Mouse (Mus musculus) kidney, embryonic 15.5 days (tissue): ENCODE data around the gene Gtpbp8. TPM values are rescaled to one million over a fixed set of nuclear protein-coding genes. Genes with fewer than 3 reads are reported as not detected.

ENCODE experiments used
- ATAC-seq: fragments of 200-750 bp; cut with Nextera tagmentation; replicated peaks from 2 replicates; pipeline ENCODE4 v1.8.0; 2017; ENCODE audit warnings: moderate TSS enrichment; ENCODE audit not compliant: low FRiP score
- H3K27ac ChIP-seq: fragments of 300-500 bp; sonication (generic); 2 replicates; pipeline ENCODE4 v1.5.1; 2015; ENCODE audit warnings: mild to moderate bottlenecking, inconsistent platforms
- H3K27me3 ChIP-seq: fragments of 300-500 bp; sonication (generic); 2 replicates; pipeline ENCODE4 v1.6.1; 2015; ENCODE audit warnings: inconsistent platforms
- H3K36me3 ChIP-seq: fragments of 300-500 bp; sonication (generic); 2 replicates; pipeline ENCODE4 v1.6.1; 2015; ENCODE audit warnings: inconsistent platforms
- H3K4me1 ChIP-seq: fragments of 300-500 bp; sonication (generic); 2 replicates; pipeline ENCODE4 v1.6.1; 2015; ENCODE audit warnings: inconsistent platforms
- H3K4me2 ChIP-seq: fragments of 300-500 bp; sonication (generic); 2 replicates; pipeline ENCODE4 v1.6.1; 2015; ENCODE audit warnings: moderate library complexity, mild to moderate bottlenecking, inconsistent platforms
- H3K4me3 ChIP-seq: fragments of 300-500 bp; sonication (generic); replicated peaks from 2 replicates; pipeline ENCODE4 v1.5.1; 2015; ENCODE audit warnings: mild to moderate bottlenecking, inconsistent platforms
- H3K9ac ChIP-seq: fragments of 300-500 bp; sonication (generic); 2 replicates; pipeline ENCODE4 v1.6.1; 2015; ENCODE audit warnings: mild to moderate bottlenecking, inconsistent platforms
- H3K9me3 ChIP-seq: fragments of 300-500 bp; sonication (generic); replicated peaks from 2 replicates; pipeline ENCODE4 v1.6.1; 2016; ENCODE audit warnings: inconsistent platforms
- WGBS: fragments of 180-500 bp; shearing (Covaris S2); methylation state at CpG from one replicate; pipeline ENCODE4 v1.1.7; 2015; ENCODE audit warnings: mixed read lengths; 5-methylcytosine and 5-hydroxymethylcytosine counted together
- polyA plus RNA-seq: library from polyadenylated mRNA; unstranded; fragments of >200 nt; fragmentation: Nextera tagmentation; extraction: Ambion mirVana; gene quantifications from 2 replicates; pipeline ENCODE4 v1.2.1, GENCODE M21; 2015

Gene Gtpbp8
- polyA plus RNA-seq, 1 experiment from 2014 or later, result 32.8 TPM

DNA sequence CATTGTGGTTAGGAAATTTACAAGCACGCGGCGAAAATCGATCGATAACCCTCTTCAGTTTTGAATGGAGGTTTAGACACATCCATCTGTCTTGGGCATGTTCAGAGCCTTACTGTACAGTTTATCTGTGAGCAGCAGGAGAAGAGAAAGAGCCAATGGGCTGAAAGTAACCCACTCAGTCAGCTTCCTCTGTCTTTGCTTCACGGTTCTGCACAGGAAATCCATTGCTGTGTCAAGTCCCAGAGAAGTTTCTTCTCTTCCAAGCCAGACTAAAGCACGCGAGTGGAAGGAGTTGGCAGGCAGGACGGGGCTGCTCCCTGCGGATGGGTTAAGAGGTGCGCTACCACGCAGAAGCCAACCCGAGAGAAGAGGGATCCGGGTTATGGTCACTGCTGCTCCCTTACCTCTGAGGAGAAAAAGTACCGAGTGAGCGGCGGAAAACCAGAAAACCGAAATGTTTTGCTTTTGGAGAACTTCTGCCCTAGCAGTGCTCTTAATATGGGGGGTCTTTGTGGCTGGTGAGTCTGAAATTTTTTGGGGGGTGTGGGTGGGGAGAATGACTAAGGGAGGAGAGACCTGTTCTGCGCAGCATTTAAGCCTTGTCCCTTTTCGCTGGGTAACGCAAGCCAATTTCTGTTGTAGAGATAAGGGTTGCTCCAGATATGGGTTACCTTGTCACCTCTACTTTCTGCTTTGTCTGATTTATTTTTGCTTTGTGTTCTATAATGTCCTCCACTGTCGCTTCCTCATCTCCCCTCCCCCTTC lies 19.6 kb upstream of the Gtpbp8 start, which contains the start of gene Cd200r1:
Cd200r1 (plus strand) TSS at position 182 of the 765 bp plus-strand sequence.
- H3K4me1 ChIP-seq, result no peaks in the 10 kb centered on the region
- no peak for ATAC-seq
- H3K4me3 ChIP-seq, result no peak within 1 kb of the TSS
- no peaks in the 10 kb centered on the region for H3K9me3 ChIP-seq
- H3K9ac ChIP-seq, result no peak within 1 kb of the TSS
- no peak within 1 kb of the TSS for H3K4me2 ChIP-seq
- no peak within 1 kb of the TSS for H3K27ac ChIP-seq
- 77% methylated on average over 22 of the region's 22 CpGs for WGBS
- H3K27me3 ChIP-seq, result no peaks in the 10 kb centered on the region
- no peaks in the 10 kb centered on the region for H3K36me3 ChIP-seq

DNA sequence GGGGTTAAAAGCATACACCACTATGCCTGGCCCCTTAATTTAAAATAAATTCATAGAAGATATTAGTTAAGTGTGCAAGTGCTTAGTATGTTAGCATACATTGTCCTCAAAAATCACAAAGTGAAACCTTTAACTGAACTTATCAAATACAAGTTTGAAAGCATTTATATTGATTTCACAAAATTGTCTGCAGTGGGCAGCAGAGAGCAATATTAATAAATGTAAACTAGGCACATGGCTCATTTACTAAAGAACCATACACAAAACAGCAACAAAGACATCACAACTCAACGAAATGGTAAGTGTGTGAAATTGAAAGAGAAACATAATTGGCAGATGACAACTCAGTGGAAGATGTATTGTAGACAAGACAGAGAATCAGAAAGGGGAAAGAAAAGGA lies 15.6 kb upstream of the Gtpbp8 start:
- H3K9me3 ChIP-seq, result no peaks in the 10 kb centered on the region
- no peaks in the 10 kb centered on the region for H3K36me3 ChIP-seq
- ATAC-seq, result no peak
- H3K27ac ChIP-seq, result no peak overlapping the region
- H3K27me3 ChIP-seq, result no peaks in the 10 kb centered on the region
- H3K4me3 ChIP-seq, result no peak overlapping the region
- H3K9ac ChIP-seq, result no peak overlapping the region
- H3K4me1 ChIP-seq, result no peaks in the 10 kb centered on the region
- WGBS, result 80% methylated on average over 1 of the region's 1 CpGs
- no peak overlapping the region for H3K4me2 ChIP-seq

DNA sequence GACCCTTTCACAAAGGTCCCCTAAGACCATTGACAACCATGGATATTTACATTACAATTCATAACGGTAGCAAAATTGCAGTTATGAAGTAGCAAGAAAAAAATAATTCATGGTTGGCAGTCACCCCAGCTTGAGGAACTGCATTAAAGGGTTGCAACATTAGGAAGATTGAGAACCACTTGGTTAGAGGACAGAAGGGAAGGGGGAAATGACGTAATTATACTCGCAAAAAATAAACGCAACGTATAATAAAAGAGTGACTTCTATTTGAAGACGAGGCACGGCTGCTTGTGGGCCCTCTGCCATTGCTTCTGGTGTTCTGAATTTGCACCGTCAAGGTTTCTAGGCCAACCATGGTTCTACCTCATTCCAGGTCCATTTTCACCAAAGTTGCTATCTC lies 11.5 kb upstream of the Gtpbp8 start:
- ATAC-seq, result no peak
- no peaks in the 10 kb centered on the region for H3K27me3 ChIP-seq
- no peaks in the 10 kb centered on the region for H3K9me3 ChIP-seq
- no peak overlapping the region for H3K4me2 ChIP-seq
- H3K9ac ChIP-seq, result no peak overlapping the region
- 76% methylated on average over 8 of the region's 8 CpGs for WGBS
- H3K27ac ChIP-seq, result no peak overlapping the region
- H3K4me3 ChIP-seq, result no peak overlapping the region
- no peaks in the 10 kb centered on the region for H3K4me1 ChIP-seq
- no peaks in the 10 kb centered on the region for H3K36me3 ChIP-seq

DNA sequence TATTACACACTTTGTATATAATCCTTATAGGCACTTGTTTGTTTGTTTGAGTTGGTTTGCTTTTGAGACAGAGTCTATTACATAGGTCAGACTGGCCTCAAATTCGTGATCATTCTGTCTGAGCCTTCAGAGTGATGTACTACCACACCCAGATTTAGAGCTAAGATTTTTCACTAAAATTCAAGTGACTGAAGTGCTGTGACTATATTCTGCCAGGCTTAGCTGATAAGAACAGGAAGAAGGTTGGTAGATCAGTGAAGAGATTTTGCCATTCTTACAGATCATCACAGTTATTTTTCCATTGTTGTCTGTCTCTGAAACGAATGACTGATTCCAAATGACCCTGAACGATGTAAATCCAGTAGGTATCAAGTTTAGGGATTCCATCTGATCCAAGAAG lies 1.8 kb upstream of the Gtpbp8 start:
- Histone ChIP-seq H3K27me3 (no peaks in the 10 kb centered on the region), H3K27ac (no peak overlapping the region), H3K9ac (no peak overlapping the region), H3K4me2 (no peak overlapping the region), H3K36me3 (no peaks in the 10 kb centered on the region), H3K9me3 (no peaks in the 10 kb centered on the region), H3K4me1 (peaks cover 13% of the 10 kb centered on the region), H3K4me3 (no peak overlapping the region)
- whole genome bisulfite sequencing, result 47% methylated on average over 3 of the region's 3 CpGs
- no peak for ATAC-seq

DNA sequence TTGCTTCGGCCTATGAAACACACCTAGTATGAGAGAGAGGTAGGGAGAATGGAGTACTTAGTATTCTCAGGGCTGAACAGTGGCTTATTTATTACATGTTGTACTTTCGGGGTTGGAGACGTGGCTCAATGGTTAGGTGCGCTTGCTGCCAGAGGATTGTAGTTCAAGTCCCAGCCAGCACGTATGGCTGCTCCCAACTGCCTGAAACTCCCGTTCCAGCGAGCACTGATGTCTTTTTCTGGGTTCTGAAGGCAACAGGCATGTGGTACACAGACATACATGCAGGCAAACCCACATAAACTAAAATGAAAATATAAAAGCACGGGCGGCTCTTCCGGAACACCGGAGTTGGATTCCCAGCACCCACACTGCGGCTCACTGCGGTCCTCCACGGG lies 695 bp downstream of the Gtpbp8 start:
- Histone ChIP-seq H3K27ac (peak overlapping the region; percentile 98), H3K4me3 (peak overlapping the region; percentile 77), H3K9me3 (no peaks in the 10 kb centered on the region), H3K4me1 (peaks cover 13% of the 10 kb centered on the region), H3K27me3 (no peaks in the 10 kb centered on the region), H3K4me2 (peak overlapping the region; percentile 82), H3K9ac (peak overlapping the region; percentile 80), H3K36me3 (peaks cover 17% of the 10 kb centered on the region)
- peak; percentile 17; the same call in 1 of the 2 replicates for ATAC-seq
- 8% methylated on average over 14 of the region's 14 CpGs for WGBS

DNA sequence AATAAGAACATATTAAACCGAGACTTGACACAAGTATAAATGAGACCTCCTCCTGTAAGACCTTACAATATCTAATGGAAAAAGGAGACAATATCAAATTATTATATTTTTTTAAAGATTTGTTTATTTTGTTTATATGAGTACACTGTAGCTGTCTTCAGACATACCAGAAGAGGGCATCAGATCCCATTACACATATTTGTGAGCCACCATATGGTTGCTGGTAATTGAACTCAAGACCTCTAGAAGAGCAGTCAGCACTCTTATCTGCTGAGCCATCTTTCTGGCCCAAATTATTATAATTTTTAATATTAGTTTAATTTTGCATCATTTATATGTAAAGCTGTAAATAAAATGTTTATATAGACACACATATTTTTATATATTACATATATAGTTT lies 3.4 kb downstream of the Gtpbp8 start:
- Histone ChIP-seq H3K27me3 (no peaks in the 10 kb centered on the region), H3K9me3 (no peaks in the 10 kb centered on the region), H3K4me2 (no peak overlapping the region), H3K4me3 (no peak overlapping the region), H3K4me1 (peaks cover 13% of the 10 kb centered on the region), H3K9ac (no peak overlapping the region), H3K36me3 (peaks cover 41% of the 10 kb centered on the region), H3K27ac (no peak overlapping the region)
- ATAC-seq, result no peak
- WGBS, result 97% methylated on average over 1 of the region's 1 CpGs

DNA sequence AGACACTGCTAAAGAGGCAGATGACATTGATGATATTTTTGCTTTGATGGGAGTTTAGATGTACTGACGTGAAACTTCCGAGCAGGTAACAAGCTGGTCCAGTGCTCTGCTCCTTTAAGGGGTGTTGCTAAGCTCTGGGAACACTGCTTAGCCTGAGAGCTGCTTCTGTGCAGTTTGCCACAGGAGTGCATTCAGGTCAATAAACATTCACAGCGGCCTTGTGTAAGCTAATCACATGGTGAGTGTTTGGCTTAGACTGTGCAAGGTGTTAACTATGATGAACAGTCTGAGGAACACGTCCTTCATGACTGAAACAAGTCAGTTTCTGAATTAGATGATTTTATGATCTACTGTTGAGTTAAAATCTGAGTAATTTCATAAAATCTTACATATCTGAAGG lies 10.0 kb downstream of the Gtpbp8 start:
- Histone ChIP-seq H3K4me3 (no peak overlapping the region), H3K27ac (no peak overlapping the region), H3K4me1 (no peaks in the 10 kb centered on the region), H3K36me3 (peaks cover 94% of the 10 kb centered on the region), H3K9me3 (no peaks in the 10 kb centered on the region), H3K4me2 (no peak overlapping the region), H3K9ac (no peak overlapping the region), H3K27me3 (no peaks in the 10 kb centered on the region)
- WGBS, result 84% methylated on average over 4 of the region's 4 CpGs
- no peak for ATAC-seq

DNA sequence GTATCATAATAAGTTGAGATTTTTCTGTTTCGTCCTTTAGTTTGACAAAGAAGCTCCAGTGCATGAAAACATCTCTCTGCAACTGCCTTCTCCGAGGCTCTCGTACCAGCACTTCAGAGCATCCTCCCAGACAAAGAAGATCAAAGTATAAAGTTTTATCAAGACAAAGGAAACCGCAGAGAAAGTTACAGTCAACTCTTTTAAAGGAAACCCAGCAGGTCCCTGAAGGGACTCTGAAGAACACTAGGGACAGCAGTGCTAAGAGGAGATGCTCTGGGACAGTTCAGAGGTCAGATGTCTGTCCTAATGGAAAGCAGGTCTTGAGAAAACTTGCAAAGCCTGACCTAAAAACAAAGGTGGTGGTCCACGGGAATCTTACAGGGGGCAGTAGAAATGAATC lies 10.5 kb downstream of the Gtpbp8 start:
- Histone ChIP-seq H3K4me3 (no peak overlapping the region), H3K9me3 (no peaks in the 10 kb centered on the region), H3K27me3 (no peaks in the 10 kb centered on the region), H3K36me3 (peaks cover 96% of the 10 kb centered on the region), H3K4me2 (no peak overlapping the region), H3K27ac (no peak overlapping the region), H3K4me1 (no peaks in the 10 kb centered on the region), H3K9ac (no peak overlapping the region)
- ATAC-seq, result no peak
- WGBS, result 89% methylated on average over 5 of the region's 5 CpGs

DNA sequence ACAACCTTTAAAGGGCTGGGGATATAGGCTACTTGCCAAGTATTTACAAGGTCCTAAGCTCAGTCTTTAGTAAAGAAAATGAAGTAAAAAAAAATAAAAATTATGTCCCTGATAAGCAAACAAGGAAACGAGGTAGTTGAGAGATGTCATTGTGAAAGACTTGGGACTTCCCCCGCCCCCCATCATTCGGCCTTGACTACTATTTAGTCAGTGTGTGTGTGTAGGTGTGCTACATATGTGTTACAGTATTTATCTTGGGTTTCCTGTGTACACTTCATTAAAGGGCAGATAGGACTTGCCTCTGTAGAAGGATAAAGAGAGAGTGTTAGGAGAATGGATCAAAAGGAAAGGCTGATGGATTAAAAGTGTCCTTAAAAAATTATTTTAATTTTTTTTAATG lies 12.1 kb downstream of the Gtpbp8 start:
- peaks cover 98% of the 10 kb centered on the region for H3K36me3 ChIP-seq
- H3K4me2 ChIP-seq, result no peak overlapping the region
- H3K9me3 ChIP-seq, result no peaks in the 10 kb centered on the region
- no peak overlapping the region for H3K9ac ChIP-seq
- no peaks in the 10 kb centered on the region for H3K27me3 ChIP-seq
- no peaks in the 10 kb centered on the region for H3K4me1 ChIP-seq
- no peak overlapping the region for H3K27ac ChIP-seq
- no peak for ATAC-seq
- 78% methylated on average over 3 of the region's 3 CpGs for WGBS
- H3K4me3 ChIP-seq, result no peak overlapping the region

DNA sequence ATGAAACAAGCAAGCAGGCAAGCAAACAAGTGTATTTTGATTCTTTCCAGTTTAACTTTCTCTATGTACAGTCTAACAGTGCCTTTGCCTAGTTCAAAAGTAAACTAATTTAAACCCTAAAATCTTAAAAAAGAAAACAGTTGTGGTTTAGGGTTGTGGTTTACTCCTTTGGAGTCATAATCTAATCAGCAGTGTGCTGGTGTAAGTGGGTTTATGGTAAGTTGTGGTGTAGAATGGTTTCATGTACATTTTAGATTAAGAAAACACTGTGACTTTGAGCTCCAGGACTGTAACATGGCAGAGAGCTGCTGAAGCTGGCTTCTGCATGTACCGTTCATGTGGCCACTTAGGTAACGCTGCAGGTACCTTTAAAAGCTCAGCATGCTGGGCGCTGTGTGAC lies 18.6 kb downstream of the Gtpbp8 start:
- Histone ChIP-seq H3K9ac (no peak overlapping the region), H3K27ac (no peak overlapping the region), H3K36me3 (peaks cover 55% of the 10 kb centered on the region), H3K4me3 (no peak overlapping the region), H3K27me3 (no peaks in the 10 kb centered on the region), H3K4me1 (peaks cover 28% of the 10 kb centered on the region), H3K9me3 (no peaks in the 10 kb centered on the region), H3K4me2 (no peak overlapping the region)
- ATAC-seq, result no peak
- WGBS, result 90% methylated on average over 3 of the region's 3 CpGs

DNA sequence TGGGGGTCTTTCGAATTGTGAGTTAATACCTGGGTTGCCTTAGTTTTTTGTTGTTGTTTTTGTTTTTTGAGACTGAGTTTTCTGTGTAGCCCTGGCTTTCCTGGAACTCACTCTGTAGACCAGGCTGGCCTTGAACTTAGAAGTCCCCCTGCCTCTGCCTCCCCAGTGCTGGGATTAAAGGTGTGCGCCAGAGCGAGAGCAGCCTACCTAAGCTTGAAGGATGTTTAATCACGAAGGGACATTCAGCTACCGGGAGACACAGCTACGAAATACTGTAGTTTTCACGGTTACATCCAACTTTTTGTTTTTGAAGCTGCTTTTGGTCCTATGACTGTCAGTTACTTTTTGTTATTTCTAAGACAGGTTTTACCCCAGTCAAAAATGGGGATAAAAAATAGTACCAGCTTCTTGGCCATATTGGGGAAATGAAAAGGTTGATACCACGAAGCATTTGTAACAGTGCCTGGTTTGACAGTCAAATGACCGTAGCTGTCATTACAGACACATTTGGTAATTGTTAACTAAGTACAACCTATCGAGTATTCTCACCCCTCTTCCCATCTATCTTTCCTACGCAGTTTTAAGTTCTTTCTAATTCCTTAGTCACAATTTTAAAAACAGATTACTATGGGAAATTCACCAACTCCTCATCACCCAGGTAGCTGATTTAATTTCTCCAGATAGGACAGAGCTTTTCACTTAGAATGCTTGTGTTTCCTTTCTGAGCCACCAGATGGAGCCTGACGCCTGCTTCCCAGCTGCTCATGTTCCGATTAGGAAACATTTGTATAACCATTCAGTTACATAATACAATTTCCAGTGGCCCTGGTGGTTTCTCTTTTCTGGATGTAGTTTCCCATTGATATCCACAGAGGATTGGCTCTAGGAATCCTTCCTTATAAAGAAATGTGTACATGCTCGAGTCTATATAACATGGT lies 20.6 kb downstream of the Gtpbp8 start:
- peak overlapping the region; percentile 87 for H3K4me3 ChIP-seq
- peak overlapping the region; percentile 80 for H3K4me2 ChIP-seq
- no peaks in the 10 kb centered on the region for H3K9me3 ChIP-seq
- peak overlapping the region; percentile 91 for H3K9ac ChIP-seq
- H3K4me1 ChIP-seq, result peaks cover 29% of the 10 kb centered on the region
- H3K27ac ChIP-seq, result peak overlapping the region; percentile 96
- WGBS, result 43% methylated on average over 14 of the region's 14 CpGs
- no peak for ATAC-seq
- H3K27me3 ChIP-seq, result no peaks in the 10 kb centered on the region
- peaks cover 35% of the 10 kb centered on the region for H3K36me3 ChIP-seq

DNA sequence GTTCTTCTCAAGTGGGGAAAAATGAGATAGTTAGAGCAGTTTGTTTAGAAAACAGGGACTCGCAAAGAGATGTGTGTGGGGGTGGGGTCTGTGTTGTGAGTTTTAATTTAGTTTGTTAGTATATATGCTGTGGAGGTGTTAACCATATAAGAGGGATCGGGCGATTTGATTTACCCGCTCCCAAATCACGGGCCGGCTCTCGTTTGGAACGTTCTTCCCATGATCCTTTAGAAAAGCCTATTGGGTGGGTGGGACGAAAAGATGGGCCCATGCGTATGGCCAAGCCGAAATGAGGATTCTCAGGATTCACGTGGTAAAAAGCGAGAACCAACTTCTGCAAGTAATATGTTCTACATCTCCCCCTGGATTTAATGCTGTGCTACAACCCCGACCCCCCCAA lies 21.3 kb downstream of the Gtpbp8 start:
- Histone ChIP-seq H3K4me2 (peak overlapping the region; percentile 80), H3K9ac (peak overlapping the region; percentile 91), H3K27ac (peak overlapping the region; percentile 96), H3K27me3 (no peaks in the 10 kb centered on the region), H3K36me3 (peaks cover 35% of the 10 kb centered on the region), H3K4me3 (peak overlapping the region; percentile 87), H3K9me3 (no peaks in the 10 kb centered on the region), H3K4me1 (peaks cover 29% of the 10 kb centered on the region)
- WGBS, result 0% methylated on average over 14 of the region's 14 CpGs
- peak; percentile 34 for ATAC-seq
